Mouse (Mus musculus) ES-Bruce4 (cell line): ENCODE data around the gene Hist2h2aa1. TPM values are rescaled to one million over a fixed set of nuclear protein-coding genes. Genes with fewer than 3 reads are reported as not detected.
"Not testable (repeated sequence)": the region's sequence is repeated elsewhere in the genome, so short reads cannot be mapped to it uniquely, and the experiment has no call there.

Experiments used
- H3K27ac ChIP-seq: 2 replicates; pipeline ENCODE4 v1.5.1; 2012; ENCODE audit warnings: low read length, inconsistent platforms; ENCODE audit not compliant: insufficient read depth
- H3K27me3 ChIP-seq: 2 replicates; pipeline ENCODE4 v1.6.1; 2012; ENCODE audit warnings: mild to moderate bottlenecking, low read length, inconsistent platforms; ENCODE audit not compliant: control insufficient read depth, poor library complexity, insufficient read depth, severe bottlenecking
- H3K36me3 ChIP-seq: 2 replicates; pipeline ENCODE4 v1.6.1; 2012; ENCODE audit warnings: inconsistent platforms, mild to moderate bottlenecking, low read length, moderate library complexity; ENCODE audit not compliant: control insufficient read depth, poor library complexity, insufficient read depth, severe bottlenecking
- H3K4me1 ChIP-seq: one replicate; pipeline ENCODE4 v1.8.1; 2011; ENCODE audit warnings: low read length; ENCODE audit not compliant: control insufficient read depth, insufficient read depth
- H3K4me3 ChIP-seq: 2 replicates; pipeline ENCODE4 v1.5.1; 2011; ENCODE audit warnings: low read depth, mild to moderate bottlenecking, low read length
- H3K9ac ChIP-seq: 2 replicates; pipeline ENCODE4 v1.6.1; 2012; ENCODE audit warnings: low read depth, mild to moderate bottlenecking, inconsistent platforms; ENCODE audit not compliant: poor library complexity, severe bottlenecking
- H3K9me3 ChIP-seq: replicated peaks from 2 replicates; pipeline ENCODE4 v1.6.1; 2012; ENCODE audit warnings: mild to moderate bottlenecking, low read length, inconsistent platforms; ENCODE audit not compliant: control insufficient read depth, poor library complexity, insufficient read depth, severe bottlenecking
- CTCF ChIP-seq: IDR thresholded peaks from one replicate; pipeline ENCODE4 v1.8.1; 2011; ENCODE audit warnings: low read depth, low read length
- EP300 ChIP-seq: IDR thresholded peaks from 2 replicates; pipeline ENCODE4 v1.6.1; 2011; ENCODE audit warnings: low read depth, low read length; ENCODE audit not compliant: insufficient read depth
- POLR2A ChIP-seq: IDR thresholded peaks from one replicate; pipeline ENCODE4 v1.8.1; 2011; ENCODE audit warnings: low read length; ENCODE audit not compliant: insufficient read depth
- polyA plus RNA-seq: library from polyadenylated mRNA; stranded (reverse); fragments of >200 nt; gene quantifications from 2 replicates; pipeline ENCODE4 v1.2.4, GENCODE M21; 2011; ENCODE audit warnings: low read depth; ENCODE audit not compliant: missing spikeins, insufficient read depth, insufficient read length

The Hist2h2aa1 gene
- polyA plus RNA-seq, 1 experiment: not detected

DNA sequence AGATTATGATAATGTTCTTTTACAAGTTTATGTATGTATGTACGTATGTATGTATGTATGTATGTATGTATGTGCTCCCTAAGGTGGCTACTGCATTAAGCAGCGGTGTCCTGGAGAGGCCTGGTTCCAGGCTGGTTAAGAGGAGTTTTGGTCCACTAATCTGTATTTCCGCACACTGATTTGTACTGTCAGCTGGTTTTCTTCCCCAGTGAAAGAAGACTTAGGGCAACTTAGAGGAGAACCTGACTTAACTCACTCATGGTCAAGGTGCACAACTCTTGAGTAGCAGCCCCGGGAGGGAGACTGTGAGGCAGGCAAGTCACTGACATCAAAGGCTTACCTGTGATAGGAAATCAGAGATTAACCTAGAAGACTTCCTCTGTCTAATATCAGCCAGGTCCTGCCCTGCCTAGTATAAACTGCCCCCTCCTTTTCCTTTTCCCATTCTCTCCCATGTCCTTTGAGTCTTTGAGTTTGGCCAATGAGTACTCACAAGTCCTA lies 8.4 kb upstream of the Hist2h2aa1 start:
- H3K36me3 ChIP-seq: peaks cover 2% of the 10 kb centered on the region; the same call in 1 of the 2 replicates
- no peak overlapping the region for H3K27ac ChIP-seq
- H3K27me3 ChIP-seq: no peaks in the 10 kb centered on the region
- H3K4me1 ChIP-seq: no peaks in the 10 kb centered on the region
- no peak for TF ChIP-seq CTCF
- TF ChIP-seq POLR2A: no peak
- TF ChIP-seq EP300: no peak
- peak overlapping the region; percentile 100 for H3K9ac ChIP-seq
- H3K9me3 ChIP-seq: no peaks in the 10 kb centered on the region
- H3K4me3 ChIP-seq: peak overlapping the region; percentile 93

DNA sequence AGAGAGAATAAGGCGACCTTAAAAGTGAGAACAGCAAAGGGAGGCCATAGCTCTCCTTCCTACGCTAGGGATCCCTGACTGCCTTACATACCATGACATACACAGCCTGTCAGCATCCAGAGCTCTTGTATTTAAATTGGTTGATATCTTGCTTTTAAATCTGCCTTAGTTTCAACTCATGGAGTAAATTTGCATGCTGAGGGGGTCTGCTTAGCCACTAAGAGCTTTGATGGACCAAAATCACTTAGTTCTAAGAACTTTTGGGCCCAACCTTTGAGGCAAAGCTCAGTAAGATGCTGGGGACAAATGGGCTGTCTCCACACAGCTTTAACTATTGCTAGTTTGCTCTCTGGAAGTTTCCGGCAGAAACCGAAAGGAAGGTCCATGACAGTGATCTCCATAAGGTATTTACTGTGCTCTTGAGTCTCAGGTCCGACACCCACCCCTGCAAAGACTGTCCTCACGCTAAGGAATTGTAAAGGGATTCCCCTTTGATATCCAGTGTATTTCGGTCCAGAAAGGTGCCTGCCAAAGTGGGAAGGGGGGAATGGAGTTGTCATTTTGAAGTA lies 7.9 kb upstream of the Hist2h2aa1 start:
- Histone ChIP-seq H3K9me3 (no peaks in the 10 kb centered on the region), H3K27ac (peak overlapping the region; percentile 96; the same call in 1 of the 2 replicates), H3K4me1 (no peaks in the 10 kb centered on the region), H3K4me3 (peak overlapping the region; percentile 93), H3K9ac (peak overlapping the region; percentile 100), H3K36me3 (peaks cover 2% of the 10 kb centered on the region; the same call in 1 of the 2 replicates), H3K27me3 (no peaks in the 10 kb centered on the region)
- no peak for TF ChIP-seq EP300

DNA sequence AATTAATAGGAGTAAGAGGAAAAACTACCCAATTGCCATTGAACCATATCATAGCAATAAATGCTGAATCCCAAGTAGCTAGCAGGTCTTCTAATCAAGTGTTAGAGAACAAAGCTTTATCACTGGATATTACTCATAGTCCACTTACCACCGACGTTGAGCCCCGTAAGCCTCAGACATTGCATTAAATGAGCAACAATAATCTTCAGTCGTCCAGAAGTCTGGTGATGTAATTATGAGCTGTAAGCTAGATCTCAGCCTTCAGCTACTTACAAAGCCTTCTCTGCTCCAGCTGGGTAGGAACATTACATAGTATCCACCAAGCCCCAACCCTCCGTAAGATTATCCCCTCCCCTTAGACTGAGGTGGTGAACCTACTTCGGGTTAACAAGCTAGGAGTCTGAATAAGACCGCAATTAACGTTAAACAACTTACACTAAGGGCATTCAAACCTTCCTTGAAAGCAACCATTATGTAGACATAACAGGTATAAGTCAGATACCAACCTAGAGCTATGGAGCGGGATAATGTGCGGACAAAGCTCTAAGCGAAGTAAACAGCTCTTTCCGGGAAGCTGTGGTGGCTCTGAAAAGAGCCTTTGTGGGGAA lies 7.3 kb upstream of the Hist2h2aa1 start:
- Histone ChIP-seq H3K36me3 (peaks cover 2% of the 10 kb centered on the region; the same call in 1 of the 2 replicates), H3K9ac (peak overlapping the region; percentile 100), H3K4me3 (peak overlapping the region; percentile 93), H3K4me1 (no peaks in the 10 kb centered on the region), H3K27ac (peak overlapping the region; percentile 96), H3K9me3 (no peaks in the 10 kb centered on the region), H3K27me3 (no peaks in the 10 kb centered on the region)
- TF ChIP-seq POLR2A: peak; percentile 61
- TF ChIP-seq CTCF: no peak

DNA sequence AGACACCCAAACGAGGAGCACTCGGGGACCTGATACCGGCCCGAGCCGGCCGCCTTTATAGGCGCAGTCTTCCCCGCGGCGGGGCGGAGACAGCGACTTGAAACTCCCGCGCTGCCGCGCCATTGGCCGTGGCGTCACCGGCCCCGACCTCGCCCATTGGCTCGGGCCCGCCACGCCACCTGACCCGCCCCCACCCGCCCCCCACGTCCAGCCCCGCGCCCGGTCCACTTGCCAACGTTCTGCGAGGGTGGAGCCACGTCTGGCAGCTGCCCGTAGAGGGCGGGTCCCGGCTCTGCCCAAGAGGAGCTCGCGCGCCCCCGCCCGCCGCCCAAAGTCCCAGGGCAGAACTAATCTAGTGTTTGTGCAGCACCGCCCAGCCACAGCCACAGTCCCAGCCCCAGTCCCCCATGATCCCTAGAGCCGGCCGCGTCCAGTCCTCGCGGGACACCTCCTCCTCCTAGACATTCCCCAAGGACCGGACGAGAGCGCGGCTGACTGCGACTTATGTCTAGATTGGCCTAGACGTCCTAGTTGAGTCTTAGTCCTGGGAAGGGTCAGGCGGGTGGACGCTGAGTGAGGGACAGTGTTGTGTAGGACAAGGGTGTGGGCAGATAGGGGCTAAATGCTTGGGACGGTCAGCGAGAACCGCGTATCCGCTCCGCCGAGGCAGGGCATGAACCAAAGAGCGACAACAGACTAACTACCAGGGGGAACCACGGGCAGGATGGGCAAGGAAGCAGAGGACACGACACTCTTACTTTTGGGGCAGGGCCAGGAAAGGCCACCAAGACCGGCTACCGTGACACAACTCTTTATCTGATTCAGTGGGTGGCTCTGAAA lies 6.1 kb upstream of the Hist2h2aa1 start, which contains the start of gene Hist2h3c2:
TSS of gene Hist2h3c2 (minus strand) at position 174 of the 840 bp plus-strand sequence.
- not testable (repeated sequence) for H3K36me3 ChIP-seq, H3K27me3 ChIP-seq, H3K4me1 ChIP-seq, H3K9me3 ChIP-seq
- peak within 1 kb of the TSS; percentile 100 for H3K9ac ChIP-seq
- peak within 1 kb of the TSS; percentile 96 for H3K27ac ChIP-seq
- peak within 1 kb of the TSS; percentile 93 for H3K4me3 ChIP-seq

DNA sequence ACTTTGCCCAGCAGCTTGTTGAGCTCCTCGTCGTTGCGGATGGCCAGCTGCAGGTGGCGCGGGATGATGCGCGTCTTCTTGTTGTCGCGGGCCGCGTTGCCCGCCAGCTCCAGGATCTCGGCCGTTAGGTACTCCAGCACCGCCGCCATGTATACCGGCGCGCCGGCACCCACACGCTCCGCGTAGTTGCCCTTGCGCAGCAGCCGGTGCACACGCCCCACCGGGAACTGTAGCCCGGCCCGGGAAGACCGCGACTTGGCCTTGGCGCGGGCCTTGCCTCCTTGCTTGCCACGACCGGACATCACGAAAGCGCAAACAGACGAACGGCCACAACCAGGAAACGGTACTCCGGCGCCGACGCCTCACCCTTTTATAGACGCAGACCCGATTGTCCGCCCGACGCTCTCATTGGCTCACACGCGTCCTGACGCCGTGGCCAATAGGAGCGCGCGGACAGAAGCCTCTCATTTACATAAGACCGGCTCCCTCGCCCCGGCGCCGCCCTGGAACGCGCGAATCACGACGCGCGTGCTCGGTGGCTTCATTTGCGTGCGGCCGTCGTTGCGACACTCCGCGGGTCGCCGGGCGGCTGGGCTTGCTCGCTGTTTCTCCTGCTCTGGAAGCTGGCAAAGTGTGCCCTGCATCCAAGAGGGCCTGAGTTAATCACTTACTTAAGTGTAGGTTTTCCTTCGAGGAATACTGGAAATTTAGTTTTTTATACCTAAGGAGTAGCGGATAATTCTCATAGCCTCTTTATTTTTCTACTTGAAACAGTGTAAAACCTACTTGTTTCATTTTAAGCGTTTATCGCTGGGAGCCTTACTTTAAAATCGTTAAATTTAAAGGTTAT lies 5.1 kb upstream of the Hist2h2aa1 start, which contains the start of gene Hist2h2aa2:
TSS of gene Hist2h2aa2 (minus strand) at position 328 of the 850 bp plus-strand sequence.
- peak within 1 kb of the TSS; percentile 85 for H3K4me3 ChIP-seq
- not testable (repeated sequence) for H3K36me3 ChIP-seq, H3K9me3 ChIP-seq, H3K4me1 ChIP-seq, H3K27me3 ChIP-seq
- H3K9ac ChIP-seq: peak within 1 kb of the TSS; percentile 94
- H3K27ac ChIP-seq: peak within 1 kb of the TSS; percentile 89
